Mouse (Mus musculus): Measurements from ENCODE around the gene St3gal4. TPM values are rescaled to one million over a fixed set of nuclear protein-coding genes. Genes with fewer than 3 reads are reported as not detected.
"Not testable (repeated sequence)": the region's sequence is repeated elsewhere in the genome, so short reads cannot be mapped to it uniquely, and the experiment has no call there.

St3gal4 gene
- polyA plus RNA-seq, 1 experiment from 2014 or later = 13.5 TPM

DNA sequence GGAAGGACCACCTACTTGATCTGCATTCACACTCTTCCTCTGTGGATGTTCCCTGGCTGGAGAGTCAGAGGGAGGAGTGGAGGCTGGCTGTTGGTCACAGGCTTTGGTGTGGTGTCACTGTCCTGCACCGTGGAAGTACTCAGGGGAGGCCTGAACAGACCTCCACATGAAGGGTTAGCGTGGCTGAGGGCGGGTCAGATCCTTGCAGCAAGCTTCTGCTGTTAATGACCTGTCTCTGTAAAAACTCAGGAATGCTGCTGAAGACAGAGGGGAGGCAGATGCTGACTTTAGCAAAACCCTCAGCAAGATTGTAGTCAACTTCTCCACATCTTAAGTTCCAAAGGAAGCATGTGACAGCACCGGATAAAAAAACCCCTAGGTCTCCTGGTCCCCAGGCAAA, 37.8 kb upstream of the St3gal4 start:
- no peak overlapping the region for H3K4me2 ChIP-seq (replicated peaks)
- H3K4me1 ChIP-seq (replicated peaks; ENCODE audit: control insufficient read depth, insufficient read depth, low read length) = no peaks in the 10 kb centered on the region
- no peak for DNase-seq (ENCODE audit: low spot score)
- H3K4me3 ChIP-seq (replicated peaks; ENCODE audit: low read length) = no peak overlapping the region
- no peak overlapping the region for H3K9ac ChIP-seq
- no peaks in the 10 kb centered on the region for H3K27me3 ChIP-seq (ENCODE audit: control insufficient read depth, insufficient read depth, low read length)
- ATAC-seq (ENCODE audit: low FRiP score) = no peak
- H3K36me3 ChIP-seq (replicated peaks; ENCODE audit: control insufficient read depth, insufficient read depth) = no peaks in the 10 kb centered on the region
- 95% methylated on average over 4 of the region's 4 CpGs for WGBS
- no peaks in the 10 kb centered on the region for H3K9me3 ChIP-seq (ENCODE audit: control insufficient read depth, low read length)
- no peak overlapping the region for H3K27ac ChIP-seq

DNA sequence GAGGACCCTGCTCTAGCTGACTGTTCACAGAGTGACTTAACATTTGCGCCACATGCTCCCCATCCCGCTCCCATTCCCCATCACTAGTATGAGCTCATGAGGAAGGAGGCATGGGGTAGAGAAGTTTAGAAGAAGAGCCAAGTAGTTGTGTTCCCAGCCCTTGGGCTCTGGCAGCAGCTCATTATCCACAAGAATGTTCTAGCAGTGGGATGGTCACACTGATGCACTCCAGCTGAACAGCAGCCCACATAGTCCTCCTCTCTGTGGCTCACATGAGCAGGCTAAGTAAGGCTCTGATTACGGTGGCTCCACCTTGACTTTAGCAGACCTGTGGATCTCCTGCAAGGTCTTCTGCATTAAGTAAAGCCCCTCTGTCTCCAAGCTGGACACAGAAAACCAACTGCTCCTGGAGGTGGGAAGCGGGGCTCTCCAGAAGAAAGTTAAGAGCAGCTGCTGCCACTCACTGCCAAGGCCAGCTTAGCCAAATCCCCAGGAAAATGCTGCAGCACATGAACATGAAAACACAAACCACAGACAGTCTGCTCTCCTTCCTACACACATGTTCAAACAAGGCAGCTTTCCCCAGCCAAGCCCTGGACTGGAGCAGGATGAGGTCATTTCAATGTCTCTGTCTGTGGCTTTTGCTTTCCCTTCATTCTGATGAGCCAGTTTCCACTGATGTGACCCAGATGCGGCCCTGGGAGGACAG, 37.1 kb upstream of the St3gal4 start:
- H3K4me1 ChIP-seq (replicated peaks; ENCODE audit: control insufficient read depth, insufficient read depth, low read length) = no peaks in the 10 kb centered on the region
- no peaks in the 10 kb centered on the region for H3K9me3 ChIP-seq (ENCODE audit: control insufficient read depth, low read length)
- H3K9ac ChIP-seq = no peak overlapping the region
- ATAC-seq (ENCODE audit: low FRiP score) (no peak), DNase-seq (ENCODE audit: low spot score) (no peak)
- H3K27ac ChIP-seq = no peak overlapping the region
- 94% methylated on average over 5 of the region's 5 CpGs for WGBS
- no peak overlapping the region for H3K4me3 ChIP-seq (replicated peaks; ENCODE audit: low read length)
- no peaks in the 10 kb centered on the region for H3K36me3 ChIP-seq (replicated peaks; ENCODE audit: control insufficient read depth, insufficient read depth)
- H3K27me3 ChIP-seq (ENCODE audit: control insufficient read depth, insufficient read depth, low read length) = no peaks in the 10 kb centered on the region
- no peak overlapping the region for H3K4me2 ChIP-seq (replicated peaks)

GRCm38 (mm10) chr9:35152923-35153322, 33.9 kb upstream of the St3gal4 start:
- Histone ChIP-seq H3K4me1 (replicated peaks; ENCODE audit: control insufficient read depth, insufficient read depth, low read length) (no peaks in the 10 kb centered on the region), H3K4me3 (replicated peaks; ENCODE audit: low read length) (no peak overlapping the region), H3K9me3 (ENCODE audit: control insufficient read depth, low read length) (no peaks in the 10 kb centered on the region), H3K4me2 (replicated peaks) (no peak overlapping the region), H3K9ac (no peak overlapping the region), H3K27ac (no peak overlapping the region), H3K36me3 (replicated peaks; ENCODE audit: control insufficient read depth, insufficient read depth) (no peaks in the 10 kb centered on the region), H3K27me3 (ENCODE audit: control insufficient read depth, insufficient read depth, low read length) (no peaks in the 10 kb centered on the region)
- 97% methylated on average over 1 of the region's 1 CpGs for WGBS
- no peak for ATAC-seq (ENCODE audit: low FRiP score)
- DNase-seq (ENCODE audit: low spot score) = no peak

DNA sequence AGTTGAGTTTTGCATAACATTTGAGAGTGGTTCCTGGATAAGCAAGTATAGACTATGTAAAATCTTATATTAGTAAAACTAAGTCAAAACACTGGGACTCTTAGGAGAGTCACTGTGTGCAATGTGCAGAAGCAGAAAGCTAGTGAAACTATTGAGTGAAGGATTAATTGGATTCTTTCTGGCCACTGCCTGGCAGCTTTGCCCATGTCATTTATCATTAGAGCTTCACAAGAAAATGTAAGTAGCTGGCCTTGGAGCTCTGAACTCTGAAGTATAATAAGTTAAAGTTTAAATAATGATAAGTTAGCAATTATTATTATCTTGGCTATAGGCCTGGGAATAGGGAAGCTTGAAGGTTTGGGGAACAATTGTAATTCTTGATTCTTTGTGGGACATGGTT, 29.8 kb upstream of the St3gal4 start:
- H3K27me3 ChIP-seq (ENCODE audit: control insufficient read depth, insufficient read depth, low read length) = not testable (repeated sequence)

DNA sequence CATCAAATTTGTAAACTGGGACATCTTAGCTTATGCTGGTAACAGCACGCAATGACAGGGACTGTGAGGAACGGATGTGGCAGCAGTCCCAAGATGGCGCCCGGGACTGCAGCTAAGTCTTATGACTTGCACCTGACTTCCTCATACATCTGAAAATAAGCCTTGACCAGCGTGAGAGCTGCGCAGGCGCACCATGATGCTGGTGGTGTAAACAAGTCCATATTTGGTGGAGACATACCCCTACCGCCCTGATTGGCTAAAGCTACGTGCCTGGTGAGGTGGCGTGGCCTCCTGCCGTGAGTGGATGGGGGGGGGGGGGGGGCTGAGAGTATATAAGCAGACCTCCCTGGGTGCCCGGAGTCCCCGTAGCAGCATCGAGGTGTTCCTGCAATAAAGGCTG, 28.2 kb upstream of the St3gal4 start:
- not testable (repeated sequence) for H3K4me3 ChIP-seq (replicated peaks; ENCODE audit: low read length); DNase-seq (ENCODE audit: low spot score); H3K9me3 ChIP-seq (ENCODE audit: control insufficient read depth, low read length); H3K4me2 ChIP-seq (replicated peaks); H3K9ac ChIP-seq; H3K36me3 ChIP-seq (replicated peaks; ENCODE audit: control insufficient read depth, insufficient read depth); ATAC-seq (ENCODE audit: low FRiP score); H3K4me1 ChIP-seq (replicated peaks; ENCODE audit: control insufficient read depth, insufficient read depth, low read length); H3K27ac ChIP-seq; H3K27me3 ChIP-seq (ENCODE audit: control insufficient read depth, insufficient read depth, low read length)
- WGBS = 95% methylated on average over 14 of the region's 14 CpGs

More for the DNA sequence above, 29.8 kb upstream of the St3gal4 start:
- H3K9ac ChIP-seq; H3K9me3 ChIP-seq (ENCODE audit: control insufficient read depth, low read length); H3K4me1 ChIP-seq (replicated peaks; ENCODE audit: control insufficient read depth, insufficient read depth, low read length); H3K4me3 ChIP-seq (replicated peaks; ENCODE audit: low read length); DNase-seq (ENCODE audit: low spot score); H3K27ac ChIP-seq; H3K36me3 ChIP-seq (replicated peaks; ENCODE audit: control insufficient read depth, insufficient read depth); H3K4me2 ChIP-seq (replicated peaks); ATAC-seq (ENCODE audit: low FRiP score): not testable (repeated sequence)

GRCm38 (mm10) chr9:35145829-35146228, 26.8 kb upstream of the St3gal4 start:
- 96% methylated on average over 1 of the region's 1 CpGs for WGBS
- H3K9me3 ChIP-seq (ENCODE audit: control insufficient read depth, low read length) = no peaks in the 10 kb centered on the region
- no peak overlapping the region for H3K4me3 ChIP-seq (replicated peaks; ENCODE audit: low read length)
- H3K36me3 ChIP-seq (replicated peaks; ENCODE audit: control insufficient read depth, insufficient read depth) = no peaks in the 10 kb centered on the region
- no peak for ATAC-seq (ENCODE audit: low FRiP score)
- no peak overlapping the region for H3K9ac ChIP-seq
- no peaks in the 10 kb centered on the region for H3K27me3 ChIP-seq (ENCODE audit: control insufficient read depth, insufficient read depth, low read length)
- no peak overlapping the region for H3K4me2 ChIP-seq (replicated peaks)
- H3K4me1 ChIP-seq (replicated peaks; ENCODE audit: control insufficient read depth, insufficient read depth, low read length) = no peaks in the 10 kb centered on the region
- DNase-seq (ENCODE audit: low spot score) = no peak
- no peak overlapping the region for H3K27ac ChIP-seq

DNA sequence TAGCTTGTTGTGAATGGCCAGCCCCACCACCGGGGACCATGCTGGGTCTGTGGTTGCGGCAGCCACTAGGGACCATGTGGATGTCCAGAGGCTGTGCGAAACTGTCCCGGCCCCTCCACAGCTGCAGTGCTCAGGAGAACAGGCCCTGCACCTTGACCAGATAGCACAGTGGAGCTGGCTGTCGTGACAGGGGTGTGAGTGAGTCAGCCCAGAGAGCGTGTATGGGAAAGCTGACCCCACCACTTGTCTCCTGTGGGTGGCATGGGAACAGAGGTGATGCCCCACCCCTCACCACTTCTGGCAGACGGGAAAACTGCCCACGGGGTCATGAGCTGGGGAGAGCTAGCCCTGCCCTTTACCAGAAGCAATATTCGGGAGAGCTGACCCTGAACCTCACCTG, 26.1 kb upstream of the St3gal4 start:
- H3K4me3 ChIP-seq (replicated peaks; ENCODE audit: low read length) = no peak overlapping the region
- 92% methylated on average over 9 of the region's 9 CpGs for WGBS
- H3K36me3 ChIP-seq (replicated peaks; ENCODE audit: control insufficient read depth, insufficient read depth) = no peaks in the 10 kb centered on the region
- ATAC-seq (ENCODE audit: low FRiP score) (no peak), DNase-seq (ENCODE audit: low spot score) (no peak)
- no peaks in the 10 kb centered on the region for H3K27me3 ChIP-seq (ENCODE audit: control insufficient read depth, insufficient read depth, low read length)
- no peak overlapping the region for H3K9ac ChIP-seq
- H3K4me1 ChIP-seq (replicated peaks; ENCODE audit: control insufficient read depth, insufficient read depth, low read length) = no peaks in the 10 kb centered on the region
- H3K27ac ChIP-seq = no peak overlapping the region
- H3K9me3 ChIP-seq (ENCODE audit: control insufficient read depth, low read length) = no peaks in the 10 kb centered on the region
- no peak overlapping the region for H3K4me2 ChIP-seq (replicated peaks)

GRCm38 (mm10) chr9:35142221-35142620, 23.2 kb upstream of the St3gal4 start:
- ATAC-seq (ENCODE audit: low FRiP score) = no peak

GRCm38 (mm10) chr9:35139231-35139744, 20.2 kb upstream of the St3gal4 start:
- 80% methylated on average over 5 of the region's 5 CpGs for WGBS
- Histone ChIP-seq H3K4me3 (replicated peaks; ENCODE audit: low read length) (no peak overlapping the region), H3K9me3 (ENCODE audit: control insufficient read depth, low read length) (no peaks in the 10 kb centered on the region), H3K27me3 (ENCODE audit: control insufficient read depth, insufficient read depth, low read length) (no peaks in the 10 kb centered on the region), H3K36me3 (replicated peaks; ENCODE audit: control insufficient read depth, insufficient read depth) (no peaks in the 10 kb centered on the region), H3K9ac (no peak overlapping the region), H3K27ac (no peak overlapping the region), H3K4me2 (replicated peaks) (no peak overlapping the region), H3K4me1 (replicated peaks; ENCODE audit: control insufficient read depth, insufficient read depth, low read length) (no peaks in the 10 kb centered on the region; the same call in 1 of the 2 replicates)
- DNase-seq (ENCODE audit: low spot score) = no peak
- no peak for ATAC-seq (ENCODE audit: low FRiP score)

More at GRCm38 (mm10) chr9:35142221-35142620, 23.2 kb upstream of the St3gal4 start:
- Histone ChIP-seq H3K9me3 (ENCODE audit: control insufficient read depth, low read length) (no peaks in the 10 kb centered on the region), H3K4me1 (replicated peaks; ENCODE audit: control insufficient read depth, insufficient read depth, low read length) (no peaks in the 10 kb centered on the region), H3K27me3 (ENCODE audit: control insufficient read depth, insufficient read depth, low read length) (no peaks in the 10 kb centered on the region), H3K4me3 (replicated peaks; ENCODE audit: low read length) (no peak overlapping the region), H3K9ac (no peak overlapping the region), H3K36me3 (replicated peaks; ENCODE audit: control insufficient read depth, insufficient read depth) (no peaks in the 10 kb centered on the region), H3K27ac (no peak overlapping the region), H3K4me2 (replicated peaks) (no peak overlapping the region)
- DNase-seq (ENCODE audit: low spot score) = no peak
- WGBS = 85% methylated on average over 2 of the region's 2 CpGs

DNA sequence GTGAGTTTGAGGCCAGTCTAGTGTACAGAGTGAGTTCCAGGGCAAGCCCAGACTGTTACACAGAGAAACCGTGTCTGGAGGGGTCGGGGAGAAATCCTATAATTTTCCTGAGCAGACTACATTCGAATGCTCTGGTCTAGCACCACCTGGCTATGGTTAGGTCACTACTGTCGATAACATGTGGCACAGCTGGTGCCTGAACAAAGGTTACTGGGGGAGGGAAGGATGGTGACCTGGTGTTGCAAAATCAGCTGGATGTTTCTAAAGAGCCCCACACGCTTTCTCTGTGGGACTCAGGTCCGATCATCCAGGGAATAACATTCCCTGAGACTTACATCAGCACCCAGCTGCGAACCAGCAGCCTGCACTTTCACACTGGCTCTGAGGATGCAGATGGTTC, 19.0 kb upstream of the St3gal4 start:
- ATAC-seq (ENCODE audit: low FRiP score) (no peak), DNase-seq (ENCODE audit: low spot score) (no peak)
- whole genome bisulfite sequencing = 88% methylated on average over 7 of the region's 7 CpGs
- H3K27ac ChIP-seq = no peak overlapping the region
- H3K9me3 ChIP-seq (ENCODE audit: control insufficient read depth, low read length) = no peaks in the 10 kb centered on the region
- H3K36me3 ChIP-seq (replicated peaks; ENCODE audit: control insufficient read depth, insufficient read depth) = no peaks in the 10 kb centered on the region
- no peak overlapping the region for H3K9ac ChIP-seq
- H3K4me1 ChIP-seq (replicated peaks; ENCODE audit: control insufficient read depth, insufficient read depth, low read length) = no peaks in the 10 kb centered on the region; the same call in 1 of the 2 replicates
- no peak overlapping the region for H3K4me2 ChIP-seq (replicated peaks)
- H3K27me3 ChIP-seq (ENCODE audit: control insufficient read depth, insufficient read depth, low read length) = no peaks in the 10 kb centered on the region
- no peak overlapping the region for H3K4me3 ChIP-seq (replicated peaks; ENCODE audit: low read length)
